Mouse (Mus musculus) c-Kit-positive CD71-negative TER-119-negative erythroid progenitor cells, embryonic 14.5 days (primary cell): Measurements from ENCODE around the gene Dohh.
A peak's percentile ranks its signal among the peaks of the same experiment; 100 is the strongest.

ENCODE experiments used
- DNase-seq: peaks from one replicate; pipeline ENCODE4 v3.0.0-alpha.2; 2013; ENCODE audit warnings: low read depth

Gene Dohh

DNA sequence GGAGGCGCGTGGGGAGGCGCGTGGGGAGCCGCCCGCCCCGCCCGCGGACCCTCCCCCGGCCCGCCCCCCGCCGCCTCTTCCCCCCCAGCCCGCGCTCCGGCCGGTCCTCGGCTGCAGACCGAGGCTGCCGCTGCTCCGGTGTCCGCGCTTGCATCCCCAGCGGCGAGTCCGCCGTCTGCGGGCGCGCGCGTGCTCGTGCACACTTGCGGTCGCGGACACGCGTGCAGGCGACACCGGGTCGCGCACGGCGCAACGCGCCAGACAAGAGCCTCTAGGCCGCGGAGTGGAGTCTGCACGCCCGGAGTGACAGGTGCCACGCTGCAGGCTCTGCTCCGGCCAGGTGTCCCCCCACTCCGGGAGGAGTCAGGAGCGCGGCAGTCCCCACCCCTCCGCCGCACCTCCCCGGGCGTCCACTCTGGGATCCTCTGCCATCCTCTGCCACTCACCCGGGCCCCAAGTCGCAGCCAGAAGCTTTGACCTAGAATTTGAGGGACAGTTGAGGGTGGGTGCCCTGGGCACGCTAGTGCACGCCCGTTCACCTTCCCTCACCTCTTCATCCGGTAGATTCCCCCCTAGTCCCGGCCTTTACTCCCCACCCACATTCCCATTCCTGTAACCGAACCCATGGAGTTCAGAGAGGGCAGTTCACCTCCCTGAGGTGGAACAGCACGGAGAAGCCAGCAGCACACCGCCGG, 46.8 kb downstream of the Dohh start:
- no peak for DNase-seq

DNA sequence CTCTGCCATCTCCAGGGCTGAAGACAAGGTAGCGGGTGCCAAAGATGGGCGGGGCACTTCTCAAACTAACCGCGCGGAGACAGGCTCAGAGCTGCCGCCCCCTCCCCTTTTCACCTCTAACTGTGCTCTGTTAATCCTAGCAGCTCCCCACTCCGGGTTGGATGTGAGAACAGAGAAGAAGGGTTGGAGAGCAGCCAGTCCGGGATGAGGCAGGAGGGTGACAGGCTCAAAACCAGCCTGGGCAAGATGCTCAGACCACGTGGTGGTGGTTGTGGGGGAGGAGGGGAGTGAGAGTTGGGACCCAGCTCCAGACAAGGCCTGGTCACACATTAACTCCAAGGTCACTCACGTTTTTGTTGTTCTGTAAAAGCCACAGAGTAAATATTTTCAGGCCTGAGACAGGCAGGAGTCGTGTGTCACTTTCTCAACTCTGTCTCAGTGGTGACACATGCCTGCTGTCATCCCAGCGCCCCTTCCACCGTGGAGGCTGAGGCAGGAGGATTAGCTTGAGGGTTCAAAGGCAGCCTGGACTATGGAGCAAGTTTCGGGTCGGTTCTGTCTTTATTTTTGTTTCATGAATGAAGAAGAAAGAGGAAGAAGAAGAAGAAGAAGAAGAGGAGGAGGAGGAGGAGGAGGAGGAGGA, 47.4 kb downstream of the Dohh start:
- DNase-seq: no peak

DNA sequence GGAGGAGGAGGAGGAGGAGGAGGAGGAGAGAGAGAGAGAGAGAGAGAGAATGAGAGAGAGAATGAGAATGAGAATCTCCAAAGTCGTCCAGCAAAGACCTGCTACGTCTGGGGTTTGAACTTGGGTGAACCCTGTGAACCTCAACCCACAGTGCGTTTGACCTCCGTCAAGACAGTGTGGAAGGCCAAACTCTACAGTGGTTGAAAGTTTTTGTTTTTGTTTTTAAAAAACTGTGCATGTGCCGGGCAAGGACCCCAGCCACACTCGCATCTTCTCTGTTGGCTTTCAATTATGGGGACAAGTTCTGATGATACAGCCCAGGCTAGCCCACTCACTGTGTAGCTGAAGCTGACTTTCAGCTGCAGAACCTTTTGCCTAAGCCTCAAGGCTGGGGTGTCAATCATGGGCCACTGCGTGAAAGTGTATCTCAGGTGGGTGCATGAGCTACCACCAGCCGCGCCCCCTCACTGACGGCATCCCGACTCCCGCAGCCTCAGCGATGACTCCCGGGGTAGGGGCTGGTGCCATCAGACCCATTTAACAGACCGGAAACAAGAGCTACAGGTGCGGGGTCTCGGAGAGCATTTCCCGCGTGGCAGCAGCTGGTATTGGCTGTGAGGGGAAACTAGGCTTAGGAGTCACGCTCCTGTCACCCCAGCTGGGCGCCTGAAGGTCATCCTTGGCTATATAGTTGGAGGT, 48.1 kb downstream of the Dohh start:
- no peak for DNase-seq

DNA sequence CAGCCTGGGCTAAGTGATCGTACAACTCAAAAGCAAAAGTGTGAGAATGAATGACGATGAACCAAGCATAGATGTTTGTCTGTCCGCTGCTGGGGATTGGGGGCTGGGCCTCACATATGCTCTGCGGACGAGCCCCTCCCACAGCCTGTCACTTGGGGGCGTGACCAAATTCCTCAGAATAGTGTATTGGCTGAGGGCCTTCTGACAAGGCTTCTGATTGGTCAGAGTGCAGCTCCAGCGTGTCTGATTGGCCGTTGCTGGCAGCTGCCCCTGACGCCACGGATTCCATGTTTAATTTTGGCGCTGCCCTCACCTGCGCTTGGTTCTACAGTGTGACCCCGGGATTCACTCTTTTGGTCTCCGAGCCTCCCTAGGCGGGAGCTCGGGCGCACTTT, 48.6 kb downstream of the Dohh start:
- peak; percentile 92 for DNase-seq

DNA sequence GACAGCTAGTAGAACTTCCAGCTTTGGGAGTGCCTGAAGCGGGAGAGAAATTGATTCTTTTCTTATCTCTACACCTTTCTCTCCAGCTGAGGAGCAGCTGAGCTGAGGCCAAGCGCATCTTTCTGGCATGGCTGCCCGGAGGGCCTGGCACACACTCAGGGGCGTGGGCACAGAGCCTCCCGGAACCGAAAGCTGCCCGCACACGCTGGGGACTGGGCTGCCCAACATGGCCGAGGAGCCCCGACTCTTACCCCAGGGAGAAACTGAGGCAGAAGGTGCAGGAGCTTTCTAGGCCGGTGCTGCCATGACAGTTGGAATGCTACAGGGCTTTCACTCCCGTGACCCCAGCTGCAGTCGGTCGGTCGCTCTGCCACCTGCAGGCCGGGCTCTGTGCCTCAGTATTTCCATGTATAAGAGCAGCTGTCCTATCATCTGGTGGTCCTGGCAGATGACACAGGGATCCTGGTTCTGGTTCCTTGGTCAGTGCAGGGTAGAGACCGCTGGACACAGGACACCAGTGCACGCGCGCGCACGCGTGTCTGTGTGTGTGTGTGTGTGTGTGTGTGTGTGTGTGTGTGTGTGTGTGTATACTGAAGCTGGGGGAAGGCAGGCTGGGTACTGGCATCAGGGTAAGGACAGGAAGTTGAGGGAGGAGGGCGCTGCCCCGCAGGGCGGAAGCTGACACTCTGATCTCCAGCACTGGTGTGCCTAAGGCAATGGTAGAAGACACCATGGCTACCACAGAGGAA, 49.5 kb downstream of the Dohh start:
- no peak for DNase-seq

DNA sequence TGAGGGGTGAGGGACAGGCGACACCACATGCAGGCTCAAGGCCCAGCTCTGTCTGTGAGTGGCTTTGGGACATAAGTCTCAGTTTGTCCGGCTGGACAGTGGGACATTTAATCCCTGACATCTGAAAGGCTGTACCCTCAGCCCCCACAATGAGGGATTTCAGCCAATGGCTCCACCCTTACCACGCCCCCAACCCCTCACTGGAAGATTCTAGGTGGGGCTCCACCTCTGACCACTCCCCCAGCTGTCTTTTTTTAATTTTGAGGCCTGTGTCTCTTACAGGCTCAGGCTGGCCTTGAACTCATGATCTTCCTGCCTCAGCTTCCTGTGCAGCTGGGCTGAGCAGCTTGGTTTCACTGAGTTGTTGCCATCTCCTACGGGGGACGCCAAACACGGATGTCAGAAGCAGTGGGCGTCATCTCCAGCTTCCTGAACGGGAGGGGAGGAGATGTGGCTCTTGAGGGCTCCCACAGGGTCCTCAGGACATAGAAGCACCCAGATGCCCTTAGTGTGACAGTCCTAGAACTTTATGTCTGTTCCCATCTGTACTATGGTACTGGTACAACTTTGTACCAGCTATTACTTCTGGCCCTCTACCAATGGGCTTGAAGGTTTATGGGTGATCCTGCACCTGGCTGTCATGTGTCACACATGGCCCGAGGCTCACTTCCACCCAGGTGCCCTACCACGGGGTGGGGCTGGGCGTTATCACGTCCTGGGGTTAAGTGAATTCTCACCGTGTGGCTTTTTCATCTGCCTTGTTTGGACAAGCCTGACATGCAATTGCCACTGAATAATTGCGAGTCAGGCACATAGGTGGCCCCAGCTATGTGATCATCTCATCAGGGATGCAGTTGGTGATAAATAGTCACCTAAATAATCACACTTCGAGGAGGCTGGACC, 50.4 kb downstream of the Dohh start:
- DNase-seq: no peak

DNA sequence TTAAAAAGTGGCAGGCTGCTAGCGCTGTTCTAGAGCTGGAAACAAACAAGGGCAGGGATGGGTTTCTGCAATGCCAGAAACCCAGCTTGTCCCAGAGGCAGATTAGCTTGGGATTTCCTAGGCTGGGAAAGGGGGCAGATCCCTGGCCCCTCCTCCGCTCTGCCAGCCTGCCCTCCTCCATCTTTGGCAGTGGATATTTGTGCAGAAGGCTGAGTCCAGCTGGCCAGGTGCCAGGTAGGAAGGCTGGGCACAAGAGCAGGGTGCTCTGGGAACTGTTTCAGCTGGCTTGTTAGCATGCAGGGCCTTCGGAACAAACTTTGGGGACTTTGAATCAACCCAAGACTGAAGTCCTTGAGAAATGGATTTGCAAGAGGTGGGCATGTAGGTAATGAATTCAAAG, 51.2 kb downstream of the Dohh start:
- no peak for DNase-seq
